Mouse (Mus musculus) small intestine, adult 2 months (tissue): ENCODE results near the gene Ttc39d. TPM values are rescaled to one million over a fixed set of nuclear protein-coding genes. Genes with fewer than 3 reads are reported as not detected.

ENCODE experiments used
- H3K27ac ChIP-seq: fragments of 200-500 bp; 2 replicates; pipeline ENCODE4 v1.5.1; 2012; ENCODE audit warnings: low read depth, low read length, control low read depth, inconsistent platforms; ENCODE audit not compliant: insufficient read depth
- H3K27me3 ChIP-seq: fragments of 200-500 bp; 2 replicates; pipeline ENCODE4 v1.6.1; 2012; ENCODE audit warnings: mild to moderate bottlenecking, moderate library complexity, low read length, inconsistent platforms; ENCODE audit not compliant: control insufficient read depth, insufficient read depth
- H3K36me3 ChIP-seq: fragments of 200-500 bp; 2 replicates; pipeline ENCODE4 v1.6.1; 2012; ENCODE audit warnings: mild to moderate bottlenecking, low read length, control low read depth, inconsistent platforms; ENCODE audit not compliant: control insufficient read depth, insufficient read depth
- H3K4me1 ChIP-seq: fragments of 200-500 bp; 2 replicates; pipeline ENCODE4 v1.6.1; 2012; ENCODE audit warnings: low read length, inconsistent platforms, mixed read lengths; ENCODE audit not compliant: control insufficient read depth, insufficient read depth, insufficient read length
- H3K4me3 ChIP-seq: fragments of 200-500 bp; 2 replicates; pipeline ENCODE4 v1.5.1; 2012; ENCODE audit warnings: low read depth, mild to moderate bottlenecking, control low read depth, inconsistent platforms, low read length, moderate library complexity
- CTCF ChIP-seq: fragments of 200-500 bp; IDR thresholded peaks from 2 replicates; pipeline ENCODE4 v1.5.1; 2012; ENCODE audit warnings: low read depth, mild to moderate bottlenecking, control low read depth, inconsistent platforms, low read length, moderate library complexity, mixed read lengths; ENCODE audit not compliant: insufficient replicate concordance, insufficient read length; ENCODE audit errors: extremely low read depth
- POLR2A ChIP-seq: fragments of 200-500 bp; IDR thresholded peaks from 2 replicates; pipeline ENCODE4 v1.6.1; 2012; ENCODE audit warnings: low read depth, mild to moderate bottlenecking, control low read depth, inconsistent platforms, low read length, moderate library complexity
- WGBS: fragments of 180-500 bp; shearing (Covaris S2); methylation state at CpG from one replicate; pipeline ENCODE4 v1.1.7; 2018; 5-methylcytosine and 5-hydroxymethylcytosine counted together
- polyA plus RNA-seq: library from polyadenylated mRNA; depleted of rRNA; stranded (reverse); fragments of >200 nt; gene quantifications from 2 replicates; pipeline ENCODE4 v1.2.3, GENCODE M21; 2012

Ttc39d gene
- polyA plus RNA-seq, 1 experiment: not detected

DNA sequence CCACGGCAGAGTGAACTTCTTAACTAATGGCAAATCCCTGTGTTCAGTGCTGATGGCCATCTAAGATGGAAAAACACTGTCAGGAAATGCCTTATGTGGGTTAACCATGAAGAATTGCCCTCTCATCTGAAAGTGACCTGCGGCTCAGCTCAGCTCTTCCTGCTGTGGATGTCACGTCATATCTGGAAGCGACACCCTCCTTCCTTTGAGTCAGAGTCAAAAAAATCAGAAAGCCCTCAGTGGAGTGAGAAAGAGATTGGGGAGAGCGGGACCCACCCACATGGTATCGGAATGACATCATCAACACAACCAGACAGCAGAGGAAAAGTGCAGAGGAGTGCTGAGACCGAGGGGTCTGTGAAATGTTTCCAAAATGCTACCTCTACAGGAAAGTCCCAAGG, 39.4 kb upstream of the Ttc39d start:
- Histone ChIP-seq H3K4me3 (no peak overlapping the region), H3K4me1 (no peaks in the 10 kb centered on the region), H3K36me3 (no peaks in the 10 kb centered on the region), H3K27ac (no peak overlapping the region), H3K27me3 (no peaks in the 10 kb centered on the region)
- WGBS: 67% methylated on average over 7 of the region's 7 CpGs
- TF ChIP-seq POLR2A: no peak
- TF ChIP-seq CTCF: no peak

DNA sequence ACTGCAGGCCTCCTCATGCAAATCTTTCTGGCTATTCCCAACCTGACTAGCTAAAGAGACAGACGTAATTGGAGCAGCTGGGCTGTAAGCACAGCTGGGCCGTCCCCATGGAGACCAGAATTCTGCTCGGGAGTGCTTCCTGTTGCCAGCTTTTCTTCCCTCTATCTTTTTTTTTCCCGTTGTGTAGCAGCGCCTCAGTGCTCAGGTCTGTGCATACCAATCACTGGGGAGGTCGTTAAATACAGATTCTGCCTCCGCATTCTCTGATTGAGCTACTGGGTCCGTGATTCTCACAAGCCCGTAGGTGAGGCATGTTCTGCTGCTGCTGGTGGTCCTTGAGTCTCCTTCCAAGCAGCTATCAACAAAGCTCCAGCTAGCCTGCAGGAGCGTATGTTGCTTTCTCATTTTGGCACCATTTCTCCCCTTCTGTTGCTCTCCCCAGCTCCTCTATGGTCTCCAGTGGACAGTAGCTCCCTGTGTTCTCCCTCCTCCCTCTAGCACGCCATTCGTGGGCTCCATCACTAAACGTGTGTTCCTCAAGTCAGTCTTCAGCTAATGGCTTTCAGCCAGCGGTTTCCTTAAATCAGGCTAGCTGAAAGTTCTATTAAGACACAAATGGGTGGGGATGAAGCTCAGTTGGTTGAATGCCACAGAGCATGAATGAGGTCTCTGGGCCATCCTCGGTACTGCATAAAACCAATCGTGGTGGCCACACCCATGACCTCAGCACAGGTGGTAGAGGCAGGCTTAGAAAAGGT, 38.7 kb upstream of the Ttc39d start:
- 53% methylated on average over 16 of the region's 16 CpGs for WGBS
- Histone ChIP-seq H3K4me1 (no peaks in the 10 kb centered on the region), H3K4me3 (no peak overlapping the region), H3K36me3 (no peaks in the 10 kb centered on the region), H3K27ac (no peak overlapping the region), H3K27me3 (no peaks in the 10 kb centered on the region)
- TF ChIP-seq POLR2A (no peak), CTCF (no peak)

DNA sequence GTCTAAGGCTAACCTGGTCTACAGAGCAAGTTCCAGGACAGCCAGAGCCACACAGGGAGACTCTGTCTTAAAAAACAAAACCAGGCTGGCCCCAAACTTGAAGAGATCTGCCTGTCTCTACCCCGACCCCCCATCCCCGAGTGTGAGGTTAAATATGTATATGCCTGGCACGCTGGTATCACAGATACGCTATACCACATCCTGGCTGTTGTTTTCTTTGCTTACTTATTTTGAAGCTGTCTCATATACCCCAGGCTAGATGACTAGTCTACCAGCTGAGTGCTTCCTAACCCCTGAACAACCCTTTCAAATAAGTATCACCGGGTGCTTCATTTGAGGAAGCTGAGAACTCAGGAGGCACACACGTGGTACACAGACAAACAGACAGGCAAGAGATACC, 37.5 kb upstream of the Ttc39d start:
- H3K27me3 ChIP-seq: no peaks in the 10 kb centered on the region
- H3K27ac ChIP-seq: no peak overlapping the region
- WGBS: 91% methylated on average over 6 of the region's 6 CpGs

DNA sequence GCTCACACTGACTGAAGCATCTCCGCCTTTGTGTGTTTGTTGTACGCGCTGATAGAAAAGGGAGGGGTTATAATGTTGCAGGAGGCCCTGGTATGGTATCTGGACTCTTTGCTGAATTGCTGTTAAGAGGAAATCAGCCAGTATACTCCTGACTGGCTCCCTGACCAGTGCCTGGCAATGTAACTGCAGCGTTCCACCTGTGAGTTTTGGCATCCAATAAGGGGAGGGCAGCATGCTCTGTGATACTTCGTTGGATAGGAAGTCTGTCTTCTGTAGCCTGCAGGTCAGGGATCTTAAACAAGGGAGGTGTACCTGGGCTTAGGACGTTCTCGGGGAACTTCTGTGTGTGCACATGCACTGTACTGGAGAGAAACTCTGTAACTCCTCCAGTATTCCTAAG, 36.3 kb upstream of the Ttc39d start:
- no peaks in the 10 kb centered on the region for H3K27me3 ChIP-seq
- no peaks in the 10 kb centered on the region; the same call in 1 of the 2 replicates for H3K36me3 ChIP-seq
- 84% methylated on average over 7 of the region's 7 CpGs for WGBS
- no peak overlapping the region for H3K4me3 ChIP-seq
- peaks cover 6% of the 10 kb centered on the region for H3K4me1 ChIP-seq
- H3K27ac ChIP-seq: no peak overlapping the region
- TF ChIP-seq CTCF (no peak), POLR2A (no peak)

More for the DNA sequence above, 37.5 kb upstream of the Ttc39d start:
- Histone ChIP-seq H3K4me3 (no peak overlapping the region), H3K36me3 (no peaks in the 10 kb centered on the region), H3K4me1 (peaks cover 4% of the 10 kb centered on the region)
- TF ChIP-seq CTCF: no peak
- no peak for TF ChIP-seq POLR2A

DNA sequence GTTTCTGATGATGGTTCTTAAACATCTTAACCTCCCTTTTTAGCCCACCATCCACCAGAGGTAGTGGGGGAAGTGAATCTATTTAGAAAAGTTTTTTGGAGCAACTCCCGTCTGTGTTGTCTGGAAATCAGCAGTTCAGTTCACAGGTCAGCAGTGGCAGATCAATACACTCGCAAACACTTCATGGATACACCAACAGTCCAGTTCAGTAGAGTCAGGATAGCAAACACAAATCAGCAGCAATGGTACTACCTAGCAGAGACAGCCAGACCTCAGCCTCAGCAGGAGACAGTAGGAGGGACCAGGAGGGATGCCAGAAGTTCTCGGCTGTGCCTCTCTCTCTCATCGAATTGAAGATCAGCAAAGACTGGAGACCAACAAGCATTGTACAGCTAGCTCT, 35.3 kb upstream of the Ttc39d start:
- 83% methylated on average over 4 of the region's 4 CpGs for WGBS
- no peak overlapping the region for H3K27ac ChIP-seq
- H3K4me3 ChIP-seq: no peak overlapping the region
- no peak for TF ChIP-seq POLR2A
- no peak for TF ChIP-seq CTCF
- peaks cover 6% of the 10 kb centered on the region for H3K4me1 ChIP-seq
- no peaks in the 10 kb centered on the region for H3K27me3 ChIP-seq
- no peaks in the 10 kb centered on the region; the same call in 1 of the 2 replicates for H3K36me3 ChIP-seq

DNA sequence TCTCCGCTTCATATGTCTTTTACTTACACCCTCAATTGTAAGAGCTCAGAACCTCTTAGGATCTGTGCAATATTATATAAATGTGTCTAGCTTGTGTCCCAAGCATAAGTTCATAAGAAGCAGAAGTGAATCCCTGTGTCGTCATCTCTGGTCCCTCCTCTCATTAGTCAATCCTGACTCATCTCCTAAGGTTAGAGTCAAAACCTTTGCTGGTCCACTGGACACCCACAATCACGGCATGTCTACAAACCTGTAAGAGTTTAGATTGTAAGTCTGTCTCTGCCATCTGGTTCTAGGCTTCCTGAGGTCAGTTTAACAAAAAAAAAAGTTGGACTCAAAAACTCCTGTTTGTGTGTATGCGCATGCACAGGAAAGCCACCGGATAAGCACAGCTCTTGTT, 34.5 kb upstream of the Ttc39d start:
- WGBS: 88% methylated on average over 5 of the region's 5 CpGs
- H3K27ac ChIP-seq: no peak overlapping the region
- peaks cover 6% of the 10 kb centered on the region for H3K4me1 ChIP-seq
- no peaks in the 10 kb centered on the region for H3K27me3 ChIP-seq
- no peaks in the 10 kb centered on the region; the same call in none of the 2 replicates for H3K36me3 ChIP-seq
- no peak overlapping the region for H3K4me3 ChIP-seq
- TF ChIP-seq POLR2A (no peak), CTCF (no peak)

DNA sequence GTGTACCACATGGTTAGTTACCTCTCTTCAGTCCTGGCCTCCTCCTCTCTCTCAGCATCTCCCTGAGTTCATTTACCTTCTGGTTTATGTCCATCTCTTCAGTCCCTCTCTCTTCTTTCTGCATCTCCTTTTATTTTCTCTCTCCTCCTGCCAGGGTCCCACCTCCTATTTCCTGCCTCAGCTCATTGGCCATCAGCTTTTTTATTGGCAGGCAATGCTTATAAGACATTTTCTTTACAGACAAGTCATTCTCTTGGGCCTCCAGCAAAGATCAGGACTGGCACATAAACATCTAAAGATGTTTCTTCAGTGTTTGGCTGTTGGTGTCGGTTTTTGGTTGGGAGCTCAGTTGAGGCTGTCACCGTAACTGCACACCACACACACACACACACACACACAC, 33.6 kb upstream of the Ttc39d start:
- Histone ChIP-seq H3K36me3 (no peaks in the 10 kb centered on the region; the same call in none of the 2 replicates), H3K4me1 (peaks cover 6% of the 10 kb centered on the region), H3K4me3 (no peak overlapping the region), H3K27me3 (no peaks in the 10 kb centered on the region), H3K27ac (no peak overlapping the region)
- TF ChIP-seq POLR2A (no peak), CTCF (no peak)
- 87% methylated on average over 2 of the region's 2 CpGs for WGBS
